Mouse (Mus musculus): ENCODE results near the gene Ttc26.
"Not testable (repeated sequence)": the region's sequence is repeated elsewhere in the genome, so short reads cannot be mapped to it uniquely, and the experiment has no call there.

Gene Ttc26

GRCm38 (mm10) chr6:38356661-38357433 is 24.4 kb upstream of the Ttc26 start:
- not testable (repeated sequence) for DNase-seq (ENCODE audit: low spot score in 2 of 2)

GRCm38 (mm10) chr6:38357603-38358252 is 23.5 kb upstream of the Ttc26 start:
- no peak for DNase-seq (ENCODE audit: low spot score in 2 of 2)

GRCm38 (mm10) chr6:38358253-38359027 is 22.8 kb upstream of the Ttc26 start:
- no peak for DNase-seq (ENCODE audit: low spot score in 2 of 2)

- DNase-seq (ENCODE audit: low spot score in 2 of 2): not testable (repeated sequence)
These were observed 22.1 kb upstream of the Ttc26 start for GRCm38 (mm10) chr6:38359044-38359735.

- DNase-seq (ENCODE audit: low spot score in 2 of 2): no peak
These were observed 21.4 kb upstream of the Ttc26 start for GRCm38 (mm10) chr6:38359736-38360499.

GRCm38 (mm10) chr6:38361065-38361464 is 20.2 kb upstream of the Ttc26 start:
- no peak for DNase-seq (ENCODE audit: low spot score in 2 of 2)

GRCm38 (mm10) chr6:38361937-38362336 is 19.3 kb upstream of the Ttc26 start:
- DNase-seq (ENCODE audit: low spot score in 2 of 2): no peak

GRCm38 (mm10) chr6:38363370-38363769 is 17.9 kb upstream of the Ttc26 start:
- no peak for DNase-seq (ENCODE audit: low spot score in 2 of 2)

GRCm38 (mm10) chr6:38364121-38364520 is 17.1 kb upstream of the Ttc26 start:
- no peak for DNase-seq (ENCODE audit: low spot score in 2 of 2)

- no peak for DNase-seq (ENCODE audit: low spot score in 2 of 2)
These were observed 11.3 kb upstream of the Ttc26 start for GRCm38 (mm10) chr6:38369945-38370344.

GRCm38 (mm10) chr6:38374271-38374670 is 7.0 kb upstream of the Ttc26 start:
- DNase-seq (ENCODE audit: low spot score in 2 of 2): no peak

- no peak for DNase-seq (ENCODE audit: low spot score in 2 of 2)
These were observed 523 bp upstream of the Ttc26 start for GRCm38 (mm10) chr6:38380764-38381128.

- no peak for DNase-seq (ENCODE audit: low spot score in 2 of 2)
These were observed 8.4 kb downstream of the Ttc26 start for GRCm38 (mm10) chr6:38389671-38390070.

- DNase-seq (ENCODE audit: low spot score in 2 of 2): not testable (repeated sequence)
These were observed 51.2 kb downstream of the Ttc26 start for GRCm38 (mm10) chr6:38432457-38432856.

- peak; percentile 97 to 98 for DNase-seq (ENCODE audit: low spot score in 2 of 2)
These were observed 52.2 kb downstream of the Ttc26 start, which contains the start of gene Ubn2 for GRCm38 (mm10) chr6:38433261-38434033. Gene Ubn2 (plus strand): TSS chr6:38433950.

- peak; percentile 31 to 51 for DNase-seq (ENCODE audit: low spot score in 2 of 2)
These were observed 53.1 kb downstream of the Ttc26 start for GRCm38 (mm10) chr6:38434055-38435023.

- no peak for DNase-seq (ENCODE audit: low spot score in 2 of 2)
These were observed 62.6 kb downstream of the Ttc26 start for GRCm38 (mm10) chr6:38443842-38444241.

GRCm38 (mm10) chr6:38448295-38448694 is 67.0 kb downstream of the Ttc26 start:
- DNase-seq (ENCODE audit: low spot score in 2 of 2): no peak

GRCm38 (mm10) chr6:38453049-38453448 is 71.8 kb downstream of the Ttc26 start:
- no peak for DNase-seq (ENCODE audit: low spot score in 2 of 2)

Measured in heart, adult 9 months (tissue).